Mouse (Mus musculus) effector memory CD4-positive, alpha-beta T cell, adult 5 months (primary cell): ENCODE measurements around the gene Adgrl4. TPM values are rescaled to one million over a fixed set of nuclear protein-coding genes. Genes with fewer than 3 reads are reported as not detected.

Source experiments
- polyA plus RNA-seq: library from polyadenylated mRNA; unstranded; fragments of 100-300 nt; shearing (Covaris generic); gene quantifications from one replicate; pipeline ENCODE4 v1.2.1, GENCODE M21; 2017

Adgrl4 gene
- polyA plus RNA-seq = not detected

DNA sequence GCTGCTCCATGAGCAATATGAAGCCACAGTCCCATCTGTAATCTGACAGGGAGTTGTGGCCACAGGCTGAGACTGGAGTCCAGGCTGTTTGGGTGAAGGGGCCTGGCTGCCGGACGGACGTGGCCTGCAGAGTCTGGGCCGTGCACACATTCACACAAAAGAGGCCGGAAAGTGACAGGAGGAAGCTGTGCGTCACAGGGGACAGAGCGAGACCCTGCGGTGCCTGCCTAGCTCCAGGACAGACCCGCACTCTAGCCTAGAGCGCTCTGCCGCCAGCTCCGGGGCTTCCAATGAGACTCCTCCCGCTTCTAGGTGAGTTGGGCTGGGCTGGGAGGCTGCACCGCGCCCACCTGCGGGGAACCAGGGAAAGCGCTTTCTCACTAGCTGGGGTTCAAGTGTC, at the start of gene Adgrl4:
Gene Adgrl4 (plus strand): TSS at position 195 of the 400 bp plus-strand sequence.

